Mouse (Mus musculus): Measurements from ENCODE around the gene Rab11fip5.

GRCm38 (mm10) chr6:85380201-85380900 lies 5.9 kb upstream of the Rab11fip5 start:
- TF ChIP-seq CTCF (IDR thresholded peaks at IDR 0.05; ENCODE audit: borderline replicate concordance, insufficient read depth, low read depth, low read length) (peak; percentile 78; the same call in 1 of the 2 replicates), POLR2A (IDR thresholded peaks at IDR 0.05; ENCODE audit: borderline replicate concordance, insufficient read depth, low read length) (no peak)

All from cerebellum, adult 2 months (tissue).